Mouse (Mus musculus): ENCODE results near the gene Gm20517.

DNA sequence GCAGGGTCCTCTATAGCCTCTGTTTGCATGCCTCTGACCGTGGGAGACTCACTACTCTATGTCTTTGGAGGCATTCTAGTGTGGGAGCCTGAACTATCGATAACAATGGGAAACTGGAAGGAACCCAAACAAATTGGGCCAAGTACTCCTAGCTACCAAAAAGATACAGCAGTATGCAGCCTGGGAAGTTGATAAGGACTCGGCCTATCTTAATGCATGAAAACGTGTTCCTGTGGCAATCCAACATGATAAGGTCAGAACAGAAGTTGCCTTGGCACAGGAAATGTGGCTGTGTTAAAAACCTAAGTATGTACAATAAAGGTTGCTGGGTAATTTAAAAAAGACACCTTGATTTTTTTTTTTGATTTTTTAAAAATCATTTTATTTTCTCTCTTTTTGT is 109.8 kb downstream of the Gm20517 start:
- TF ChIP-seq CTCF (IDR thresholded peaks at IDR 0.05; ENCODE audit: borderline replicate concordance, insufficient read depth, low read length): no peak
- TF ChIP-seq POLR2A (IDR thresholded peaks at IDR 0.05; ENCODE audit: low read depth, low read length): no peak

Measured in embryonic fibroblast, embryonic 13.5 days (primary cell).